Mouse (Mus musculus): ENCODE data around the gene Gm3159. TPM values are rescaled to one million over a fixed set of nuclear protein-coding genes. Genes with fewer than 3 reads are reported as not detected.

Gm3159 gene
- total RNA-seq (2023): not detected in 2 replicates

GRCm38 (mm10) chr14:4397226-4397625, at the start of gene Gm3159:
Gm3159 (plus strand) TSS chr14:4397526.

DNA sequence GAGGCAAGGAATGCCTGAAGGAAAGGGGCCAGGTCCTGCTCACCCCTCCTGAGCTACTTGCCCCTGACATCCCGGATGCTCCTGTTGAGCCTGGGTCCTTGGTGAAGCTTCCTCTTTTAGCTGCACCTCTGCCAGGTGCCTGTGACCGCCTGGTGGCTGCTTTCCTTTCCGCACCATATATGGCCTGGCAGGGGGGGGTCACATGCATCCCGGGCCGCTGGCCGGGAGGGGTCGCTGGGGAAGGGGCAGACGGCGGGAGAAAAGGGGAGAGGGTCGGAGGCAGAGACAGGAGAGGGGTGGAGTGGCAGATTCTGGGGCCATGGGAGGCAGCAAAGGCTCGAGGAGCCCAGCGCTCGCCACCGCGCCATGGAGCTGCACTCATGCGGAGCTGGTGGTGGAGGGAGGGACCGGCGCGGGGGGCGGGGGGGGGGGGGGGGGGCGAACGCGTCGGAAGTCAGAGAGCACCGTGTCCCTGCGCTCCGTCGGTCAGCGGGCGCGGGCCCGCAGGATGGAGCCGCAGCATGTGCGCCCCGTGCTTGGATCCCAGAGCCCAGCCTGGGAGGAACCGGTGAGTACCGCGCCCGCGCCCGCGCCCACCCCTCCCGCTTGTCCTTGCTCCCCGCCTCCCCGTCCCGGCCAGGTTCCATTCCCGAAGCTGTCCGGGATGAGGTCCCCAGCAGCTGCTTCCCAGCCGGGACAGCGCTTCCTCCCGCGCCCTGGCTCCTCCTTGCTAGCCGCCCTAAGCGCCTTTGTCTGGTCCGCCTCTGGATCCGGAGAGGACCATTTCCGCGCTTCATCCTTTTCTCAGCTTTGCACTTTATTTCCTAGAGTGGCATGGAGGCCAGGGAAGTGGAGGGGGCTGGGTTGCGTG, 17.9 kb downstream of the Gm3159 start, which contains the start of gene Gm3164:
Gene Gm3164, plus strand, starts transcription at position 484 of the 871 bp plus-strand sequence.

DNA sequence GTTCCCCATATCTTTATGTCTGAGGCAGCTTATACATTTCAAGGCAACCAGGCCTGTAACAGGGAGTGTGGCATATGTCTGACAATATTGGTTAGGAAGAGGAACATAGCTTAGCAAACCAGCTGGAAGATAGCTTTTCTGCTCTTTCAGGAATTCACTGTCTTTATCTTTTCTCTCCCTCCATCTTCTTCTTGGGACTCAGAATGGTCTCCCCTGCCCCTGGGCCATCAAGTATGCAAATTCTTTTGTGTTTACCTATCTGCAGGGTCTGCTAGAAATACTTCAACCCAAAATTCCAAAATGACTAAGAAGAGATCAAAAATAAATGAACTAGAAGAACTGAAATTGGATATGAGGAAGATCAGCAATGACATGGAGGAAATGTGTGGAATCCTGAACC, 33.4 kb downstream of the Gm3159 start, which contains the start of gene Gm3173:
Gene Gm3173, plus strand, starts transcription at position 301 of the 400 bp plus-strand sequence.

Other genes with a start within 250 kb of the Gm3159 start
- gene Gm3127, start 232.5 kb upstream of the Gm3159 start, total RNA-seq (2023): not detected in 2 replicates
- not detected in 2 replicates for gene Gm2974, start 214.9 kb upstream of the Gm3159 start, total RNA-seq (2023)
- not detected in 2 replicates for gene Gm3138, start 147.9 kb upstream of the Gm3159 start, total RNA-seq (2023)
- gene Gm3149, start 80.2 kb upstream of the Gm3159 start, total RNA-seq (2023): not detected in 2 replicates
- gene 2610042L04Rik, start 62.8 kb upstream of the Gm3159 start, total RNA-seq (2023): not detected in 2 replicates
- not detected in 2 replicates for gene Gm3164, start 17.9 kb downstream of the Gm3159 start, total RNA-seq (2023)
- gene Gm3173, start 33.5 kb downstream of the Gm3159 start, total RNA-seq (2023): not detected in 2 replicates
- gene Gm3182, start 84.2 kb downstream of the Gm3159 start, total RNA-seq (2023): not detected in 2 replicates
- not detected in 2 replicates for gene Gm3047, start 157.9 kb downstream of the Gm3159 start, total RNA-seq (2023)
- not detected in 2 replicates for gene Gm8159, start 234.8 kb downstream of the Gm3159 start, total RNA-seq (2023)